Mouse (Mus musculus) heart, embryonic 10.5 days (tissue): Measurements from ENCODE around the gene Spg21. TPM values are rescaled to one million over a fixed set of nuclear protein-coding genes. Genes with fewer than 3 reads are reported as not detected.

ENCODE experiments used
- DNase-seq: peaks from one replicate; pipeline ENCODE4 v3.0.0-alpha.2; 2017; ENCODE audit warnings: low spot score
- H3K27ac ChIP-seq: fragments of 300-500 bp; sonication (generic); 2 replicates; pipeline ENCODE4 v1.5.1; 2016; ENCODE audit warnings: mild to moderate bottlenecking
- H3K27me3 ChIP-seq: fragments of 300-500 bp; sonication (generic); 2 replicates; pipeline ENCODE4 v1.6.1; 2016; ENCODE audit warnings: mild to moderate bottlenecking; ENCODE audit not compliant: poor library complexity, insufficient read depth, severe bottlenecking
- H3K36me3 ChIP-seq: fragments of 300-500 bp; sonication (generic); 2 replicates; pipeline ENCODE4 v1.6.1; 2016; ENCODE audit warnings: mild to moderate bottlenecking, moderate library complexity
- H3K4me1 ChIP-seq: fragments of 300-500 bp; sonication (generic); 2 replicates; pipeline ENCODE4 v1.6.1; 2016; ENCODE audit warnings: mild to moderate bottlenecking
- H3K4me3 ChIP-seq: fragments of 300-500 bp; sonication (generic); 2 replicates; pipeline ENCODE4 v1.5.1; 2016; ENCODE audit warnings: mild to moderate bottlenecking, moderate library complexity
- H3K9me3 ChIP-seq: fragments of 300-500 bp; sonication (generic); 2 replicates; pipeline ENCODE4 v1.6.1; 2016; ENCODE audit warnings: mild to moderate bottlenecking, moderate library complexity
- WGBS: fragments of 180-500 bp; shearing (Covaris S2); methylation state at CpG from one replicate; pipeline ENCODE4 v1.1.7; 2016; 5-methylcytosine and 5-hydroxymethylcytosine counted together
- polyA plus RNA-seq: library from polyadenylated mRNA; unstranded; fragments of >200 nt; fragmentation: Nextera tagmentation; extraction: Ambion mirVana; gene quantifications from 2 replicates; pipeline ENCODE4 v1.2.1, GENCODE M21; 2016

Gene Spg21
- polyA plus RNA-seq, 1 experiment from 2014 or later, result 71.1 TPM

DNA sequence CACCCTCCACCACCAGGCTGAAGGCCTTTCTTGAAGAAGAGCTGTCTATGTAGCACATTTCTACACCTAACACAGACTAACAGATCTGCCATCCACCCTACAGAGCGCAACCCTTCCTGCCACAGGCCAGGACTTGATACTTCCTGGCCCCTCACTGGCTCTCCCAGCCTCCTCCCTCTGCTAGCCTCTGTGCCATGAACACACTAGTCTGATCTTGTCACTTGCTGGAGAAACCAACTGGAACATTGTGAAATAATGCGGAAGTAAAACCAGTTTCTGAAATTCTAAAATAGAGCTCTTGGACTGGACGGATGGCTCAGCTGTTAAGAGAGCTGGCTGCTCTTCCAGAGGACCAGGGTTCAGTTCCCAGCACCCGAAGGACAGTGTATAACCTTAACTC, 32.1 kb downstream of the Spg21 start:
- no peak overlapping the region for H3K27ac ChIP-seq
- no peaks in the 10 kb centered on the region for H3K4me1 ChIP-seq
- no peak for DNase-seq
- H3K4me3 ChIP-seq, result no peak overlapping the region
- no peaks in the 10 kb centered on the region for H3K9me3 ChIP-seq
- WGBS, result 86% methylated on average over 4 of the region's 4 CpGs
- no peaks in the 10 kb centered on the region for H3K27me3 ChIP-seq
- H3K36me3 ChIP-seq, result peaks cover 12% of the 10 kb centered on the region; the same call in 1 of the 2 replicates

DNA sequence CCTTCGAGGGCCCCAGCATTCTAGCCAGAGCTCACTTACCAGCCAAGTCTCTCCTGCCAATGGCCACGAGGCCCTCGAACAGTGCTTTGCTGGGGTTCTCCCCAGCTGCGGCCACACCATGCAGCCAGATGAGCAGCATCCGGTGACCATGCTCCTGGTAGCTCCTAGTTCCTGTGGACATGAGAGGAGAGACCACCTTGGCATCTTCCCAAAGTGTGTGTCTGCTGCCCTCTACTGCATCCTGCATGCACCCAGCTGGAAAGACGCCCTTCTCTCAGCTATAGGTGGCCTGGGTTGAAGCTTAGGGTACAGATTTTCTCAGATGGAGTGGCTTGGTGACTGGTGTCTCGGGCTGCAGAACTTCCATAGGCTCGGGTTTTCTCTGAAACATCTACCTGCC, 41.4 kb downstream of the Spg21 start:
- H3K27me3 ChIP-seq, result peaks cover 8% of the 10 kb centered on the region
- H3K27ac ChIP-seq, result no peak overlapping the region
- no peaks in the 10 kb centered on the region for H3K36me3 ChIP-seq
- no peaks in the 10 kb centered on the region for H3K9me3 ChIP-seq
- H3K4me1 ChIP-seq, result peaks cover 7% of the 10 kb centered on the region; the same call in 1 of the 2 replicates
- peak; percentile 84 for DNase-seq
- WGBS, result 52% methylated on average over 8 of the region's 8 CpGs
- H3K4me3 ChIP-seq, result no peak overlapping the region

DNA sequence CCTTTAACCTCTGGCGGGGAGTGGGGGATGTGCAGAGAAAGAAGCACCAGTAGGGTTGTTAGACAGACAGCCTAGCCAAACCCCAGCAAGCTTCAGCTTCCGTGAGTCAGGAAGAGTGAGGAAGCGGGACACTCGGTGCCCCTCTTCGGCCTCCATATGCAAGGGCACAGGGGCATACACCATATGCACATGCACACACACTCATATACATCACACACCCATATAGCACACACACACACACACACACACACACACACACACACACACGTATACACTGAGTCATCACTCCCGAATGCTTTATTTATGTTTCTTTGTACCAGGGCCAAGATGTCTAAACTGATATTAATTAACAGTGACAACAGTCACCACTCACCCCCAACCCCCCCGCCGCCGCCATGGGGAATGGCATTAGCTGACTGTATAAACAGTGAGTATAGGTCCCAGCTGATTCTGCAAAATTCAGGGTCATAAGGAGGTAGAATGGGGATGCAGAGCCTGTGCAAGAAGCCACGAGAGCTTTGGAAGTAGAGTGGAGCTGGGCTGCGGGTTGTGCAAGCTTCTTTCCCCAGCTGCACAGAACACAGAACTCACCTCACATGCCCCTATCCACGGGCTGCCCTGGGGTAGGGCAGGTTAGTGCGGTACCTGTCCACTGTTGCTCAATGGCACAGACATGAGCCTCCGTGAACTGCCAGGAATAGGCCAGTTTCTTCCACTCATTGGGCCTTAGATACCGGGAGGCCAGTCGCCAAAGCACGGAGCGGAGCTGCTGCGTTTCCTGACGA, 42.2 kb downstream of the Spg21 start:
- Histone ChIP-seq H3K27ac (no peak overlapping the region), H3K36me3 (no peaks in the 10 kb centered on the region), H3K9me3 (no peaks in the 10 kb centered on the region), H3K4me1 (peaks cover 7% of the 10 kb centered on the region; the same call in 1 of the 2 replicates), H3K27me3 (peaks cover 8% of the 10 kb centered on the region), H3K4me3 (no peak overlapping the region)
- WGBS, result 82% methylated on average over 21 of the region's 21 CpGs
- no peak for DNase-seq

DNA sequence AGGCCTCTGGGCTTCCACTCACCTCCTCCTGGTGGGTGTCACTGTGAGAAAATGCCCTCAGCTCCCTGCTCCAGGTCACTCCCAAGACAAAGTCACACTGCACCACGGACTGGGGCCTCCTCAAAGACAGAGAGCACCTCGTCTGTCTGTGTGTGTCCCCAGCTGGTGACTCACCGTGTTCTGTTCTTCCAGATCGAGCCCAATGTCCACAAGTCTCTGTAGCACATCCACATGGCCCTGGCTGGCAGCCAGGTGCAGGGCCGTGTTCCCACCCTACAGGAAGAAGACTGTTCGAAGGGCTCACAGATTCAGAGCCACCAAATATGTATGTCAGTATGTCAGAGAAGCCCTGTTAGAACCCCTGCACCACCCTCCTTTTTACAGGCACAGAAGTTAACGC, 47.7 kb downstream of the Spg21 start:
- Histone ChIP-seq H3K36me3 (no peaks in the 10 kb centered on the region), H3K27ac (no peak overlapping the region), H3K9me3 (no peaks in the 10 kb centered on the region), H3K4me1 (peaks cover 9% of the 10 kb centered on the region), H3K4me3 (no peak overlapping the region), H3K27me3 (peaks cover 11% of the 10 kb centered on the region)
- 55% methylated on average over 7 of the region's 7 CpGs for WGBS
- DNase-seq, result no peak

DNA sequence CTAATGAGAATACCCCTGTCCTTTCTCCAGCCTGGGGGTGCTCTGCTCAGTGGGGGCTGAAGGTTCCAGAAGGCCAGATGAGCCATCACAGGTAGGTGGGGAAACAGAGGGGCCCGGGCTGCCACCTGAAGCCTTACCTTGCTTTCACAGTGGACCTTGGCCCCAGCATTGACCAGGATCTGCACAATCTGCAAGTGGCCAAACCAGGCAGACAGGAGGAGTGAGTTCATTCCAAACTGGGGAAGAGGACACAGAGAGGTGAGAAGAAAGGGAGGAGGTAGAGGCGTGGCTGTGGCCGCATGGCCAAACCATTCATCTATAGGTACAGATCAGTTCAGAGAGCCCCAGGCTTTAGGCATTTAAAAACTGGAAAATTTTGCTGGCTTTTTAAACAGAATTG, 51.8 kb downstream of the Spg21 start:
- no peaks in the 10 kb centered on the region for H3K9me3 ChIP-seq
- H3K36me3 ChIP-seq, result no peaks in the 10 kb centered on the region
- peaks cover 11% of the 10 kb centered on the region; the same call in 1 of the 2 replicates for H3K27me3 ChIP-seq
- no peak for DNase-seq
- peaks cover 12% of the 10 kb centered on the region for H3K4me1 ChIP-seq
- H3K4me3 ChIP-seq, result no peak overlapping the region
- WGBS, result 85% methylated on average over 3 of the region's 3 CpGs
- no peak overlapping the region for H3K27ac ChIP-seq

DNA sequence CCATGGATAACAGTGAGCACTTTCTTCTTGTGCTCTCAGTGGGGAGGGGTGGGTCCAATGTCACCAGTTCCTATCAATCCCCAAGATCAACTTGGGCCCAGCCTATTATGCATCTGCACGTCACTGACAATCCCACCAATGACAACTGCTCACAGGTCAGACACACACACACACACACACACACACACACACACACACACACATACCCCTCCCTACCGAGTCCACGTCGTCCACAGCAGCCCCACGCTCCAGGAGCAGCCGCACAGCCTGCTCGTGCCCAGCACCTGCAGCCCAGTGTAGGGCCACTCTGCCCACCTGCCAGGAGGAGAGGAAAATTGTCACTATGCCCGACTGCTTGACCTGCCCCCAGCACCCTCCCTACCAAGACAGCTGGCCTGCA, 53.7 kb downstream of the Spg21 start:
- H3K36me3 ChIP-seq, result no peaks in the 10 kb centered on the region
- DNase-seq, result no peak
- H3K4me1 ChIP-seq, result peaks cover 6% of the 10 kb centered on the region
- peaks cover 15% of the 10 kb centered on the region; the same call in 1 of the 2 replicates for H3K27me3 ChIP-seq
- no peak overlapping the region for H3K27ac ChIP-seq
- H3K9me3 ChIP-seq, result no peaks in the 10 kb centered on the region
- H3K4me3 ChIP-seq, result no peak overlapping the region
- WGBS, result 78% methylated on average over 8 of the region's 8 CpGs

DNA sequence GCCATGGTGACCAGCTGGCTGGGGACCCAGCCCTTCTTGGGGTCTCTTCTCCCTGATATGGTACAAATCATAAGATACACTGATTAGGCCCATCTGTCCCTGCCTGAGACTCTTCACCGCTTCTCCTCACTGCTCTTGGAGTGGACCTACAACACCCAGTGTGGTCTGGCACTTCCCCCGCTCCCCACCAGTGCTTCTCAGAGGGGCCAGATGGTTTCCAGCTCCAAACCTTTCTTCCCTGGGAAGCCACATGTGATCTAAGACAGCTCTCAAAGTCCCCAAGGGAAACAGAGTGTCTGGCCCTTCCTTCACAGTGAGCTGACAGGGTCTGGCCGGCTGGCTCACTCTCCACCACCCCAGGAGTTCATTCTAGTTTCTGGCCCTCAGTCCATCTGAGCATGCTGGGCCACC, 54.1 kb downstream of the Spg21 start:
- H3K36me3 ChIP-seq, result no peaks in the 10 kb centered on the region
- 47% methylated on average over 3 of the region's 3 CpGs for WGBS
- peaks cover 7% of the 10 kb centered on the region for H3K4me1 ChIP-seq

DNA sequence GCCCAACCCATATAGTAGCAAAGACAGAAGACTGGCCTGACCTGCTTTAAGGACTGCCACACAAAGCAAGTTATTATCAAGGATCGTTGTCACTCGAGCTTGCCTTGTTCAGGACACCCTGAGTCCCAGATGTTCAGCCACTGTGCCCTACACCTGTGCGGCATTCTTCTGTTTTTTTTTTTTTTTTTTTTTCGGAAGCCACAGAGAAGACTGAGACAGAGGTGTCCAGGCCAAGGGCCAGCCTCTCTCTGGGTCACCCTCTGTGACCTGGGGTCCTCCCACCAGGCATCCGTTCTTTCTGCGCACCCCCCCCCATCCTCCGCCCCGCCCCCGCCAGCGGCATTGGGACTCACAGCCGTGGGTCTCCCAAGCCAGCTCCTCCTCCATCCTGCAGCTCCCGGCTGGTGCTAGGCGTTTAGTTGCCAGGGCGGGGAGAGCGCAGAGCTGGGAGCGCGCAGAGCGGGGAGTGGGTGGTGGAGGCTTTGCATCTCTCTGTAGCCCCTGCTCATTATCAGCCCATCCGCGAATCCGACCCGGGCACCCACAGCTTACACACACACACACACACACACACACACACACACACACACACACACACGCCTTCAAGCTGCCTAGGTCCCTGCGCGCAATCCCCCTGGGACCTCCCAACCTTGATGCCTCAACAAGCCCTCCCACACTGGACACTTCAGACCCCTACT, 59.2 kb downstream of the Spg21 start, which contains the start of gene Ankdd1a:
Ankdd1a (minus strand) TSS at position 387 of the 698 bp plus-strand sequence.
- H3K4me1 ChIP-seq, result peaks cover 14% of the 10 kb centered on the region
- no peak within 1 kb of the TSS; the same call in 1 of the 2 replicates for H3K27ac ChIP-seq
- H3K27me3 ChIP-seq, result peaks cover 6% of the 10 kb centered on the region; the same call in 1 of the 2 replicates
- DNase-seq, result no peak
- H3K9me3 ChIP-seq, result no peaks in the 10 kb centered on the region
- peak within 1 kb of the TSS; percentile 48 for H3K4me3 ChIP-seq
- H3K36me3 ChIP-seq, result no peaks in the 10 kb centered on the region
- WGBS, result 9% methylated on average over 25 of the region's 25 CpGs

More for the DNA sequence above, 54.1 kb downstream of the Spg21 start:
- H3K27ac ChIP-seq, result no peak overlapping the region
- H3K4me3 ChIP-seq, result no peak overlapping the region
- H3K27me3 ChIP-seq, result peaks cover 17% of the 10 kb centered on the region; the same call in 1 of the 2 replicates
- H3K9me3 ChIP-seq, result no peaks in the 10 kb centered on the region
- DNase-seq, result no peak

DNA sequence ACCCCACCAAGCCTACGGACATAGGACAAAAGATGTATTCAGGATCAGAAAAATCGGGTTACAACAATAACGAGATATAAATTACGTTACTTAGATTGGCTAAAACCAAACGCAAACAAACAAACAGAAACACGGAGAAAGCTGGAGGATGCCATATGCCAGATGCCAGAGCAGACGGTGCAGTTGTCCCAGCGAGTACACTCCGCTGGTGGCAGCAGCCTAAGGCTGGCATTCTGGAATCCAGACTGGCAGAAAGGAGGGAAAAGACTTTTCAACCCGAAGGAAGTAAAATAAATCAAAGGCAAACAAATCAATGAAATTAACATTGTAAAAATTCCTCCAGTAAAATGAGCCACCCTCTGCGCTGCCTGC, 59.7 kb downstream of the Spg21 start:
- WGBS, result 20% methylated on average over 11 of the region's 11 CpGs
- H3K4me3 ChIP-seq, result peak overlapping the region; percentile 48
- DNase-seq, result no peak

DNA sequence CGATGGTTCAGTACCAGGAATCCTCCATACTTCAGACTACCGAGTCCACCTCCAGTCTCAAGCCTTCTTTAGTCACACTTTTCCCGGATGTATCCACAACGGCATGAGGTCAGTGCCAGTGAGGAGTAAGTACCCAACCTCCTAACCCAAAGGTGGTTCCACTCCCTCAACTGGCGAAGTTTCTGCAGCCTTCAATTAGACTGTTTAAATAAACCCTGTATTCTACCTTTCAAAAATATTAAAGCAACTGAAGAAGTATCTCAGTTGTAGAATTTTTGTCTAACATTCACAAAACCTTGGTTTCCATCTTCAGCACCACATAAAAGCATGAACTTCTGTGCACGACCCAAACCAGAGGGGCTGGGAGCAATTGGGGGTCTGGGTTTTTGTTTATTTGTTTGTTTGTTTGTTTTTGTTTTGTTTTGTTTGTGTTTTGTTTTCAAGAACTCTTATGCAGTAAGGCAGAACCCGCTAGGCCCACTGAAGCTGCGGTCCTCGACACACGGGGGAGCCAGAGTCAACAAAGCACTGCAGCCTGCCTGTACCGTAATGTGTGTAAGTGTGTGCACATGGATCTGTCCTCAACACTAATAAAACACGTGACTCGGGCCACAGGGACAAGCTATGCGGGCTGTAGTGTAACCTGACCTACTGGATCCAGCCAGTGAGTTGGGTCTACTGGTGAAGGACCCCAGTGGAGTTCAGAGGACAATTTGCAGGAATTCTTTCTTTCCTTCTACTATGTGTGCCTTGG, 63.0 kb downstream of the Spg21 start:
- peak; percentile 93 for DNase-seq
- Histone ChIP-seq H3K4me3 (0 out of 2 replicates have a peak overlapping the region, but pooled peaks have one; percentile 25), H3K4me1 (peaks cover 21% of the 10 kb centered on the region), H3K27ac (no peak overlapping the region), H3K27me3 (peaks cover 6% of the 10 kb centered on the region; the same call in 1 of the 2 replicates), H3K36me3 (no peaks in the 10 kb centered on the region), H3K9me3 (no peaks in the 10 kb centered on the region)
- WGBS, result 23% methylated on average over 14 of the region's 14 CpGs

More for the DNA sequence above, 59.7 kb downstream of the Spg21 start:
- Histone ChIP-seq H3K4me1 (peaks cover 14% of the 10 kb centered on the region), H3K36me3 (no peaks in the 10 kb centered on the region), H3K9me3 (no peaks in the 10 kb centered on the region), H3K27ac (no peak overlapping the region; the same call in 1 of the 2 replicates), H3K27me3 (peaks cover 6% of the 10 kb centered on the region; the same call in 1 of the 2 replicates)

DNA sequence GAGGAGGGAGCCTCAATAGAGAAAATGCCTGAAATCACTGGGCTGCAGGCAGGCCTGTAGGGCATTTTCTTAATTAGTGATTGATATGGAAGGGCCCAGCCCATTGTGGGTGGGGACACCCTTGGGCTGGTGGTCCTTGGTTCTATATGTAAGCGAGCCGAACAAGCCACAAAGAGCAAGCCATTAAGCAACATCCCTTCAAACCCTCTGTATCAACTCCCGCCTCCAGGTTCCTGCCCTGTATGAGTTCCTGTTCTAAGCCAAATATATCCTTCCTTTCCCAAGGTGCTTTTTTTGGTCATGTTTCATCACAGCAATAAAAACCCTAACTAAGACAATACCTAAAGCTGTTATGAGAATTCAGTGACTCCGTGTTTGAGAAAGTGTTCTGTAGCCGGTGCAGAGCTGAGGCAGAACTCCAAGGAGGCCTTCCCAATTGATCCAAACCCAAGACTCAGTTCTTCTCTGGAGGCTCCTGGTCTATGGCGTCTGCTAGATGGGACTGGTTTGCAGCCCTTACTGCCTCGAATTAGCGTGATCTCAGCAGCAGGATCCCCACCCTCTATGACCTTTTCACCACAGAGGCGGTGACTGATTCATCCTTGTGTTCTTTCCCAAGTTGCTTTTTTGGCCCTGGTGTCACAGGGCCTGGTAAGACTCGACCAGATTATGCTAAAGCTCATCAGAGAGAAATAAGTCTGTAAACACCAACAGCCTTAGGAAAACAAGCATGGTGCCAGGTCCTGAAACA, 64.9 kb downstream of the Spg21 start:
- H3K36me3 ChIP-seq, result no peaks in the 10 kb centered on the region
- no peak overlapping the region for H3K27ac ChIP-seq
- 82% methylated on average over 10 of the region's 10 CpGs for WGBS
- DNase-seq, result no peak
- H3K9me3 ChIP-seq, result no peaks in the 10 kb centered on the region
- peaks cover 16% of the 10 kb centered on the region for H3K4me1 ChIP-seq
- no peak overlapping the region for H3K4me3 ChIP-seq
- no peaks in the 10 kb centered on the region; the same call in 1 of the 2 replicates for H3K27me3 ChIP-seq

DNA sequence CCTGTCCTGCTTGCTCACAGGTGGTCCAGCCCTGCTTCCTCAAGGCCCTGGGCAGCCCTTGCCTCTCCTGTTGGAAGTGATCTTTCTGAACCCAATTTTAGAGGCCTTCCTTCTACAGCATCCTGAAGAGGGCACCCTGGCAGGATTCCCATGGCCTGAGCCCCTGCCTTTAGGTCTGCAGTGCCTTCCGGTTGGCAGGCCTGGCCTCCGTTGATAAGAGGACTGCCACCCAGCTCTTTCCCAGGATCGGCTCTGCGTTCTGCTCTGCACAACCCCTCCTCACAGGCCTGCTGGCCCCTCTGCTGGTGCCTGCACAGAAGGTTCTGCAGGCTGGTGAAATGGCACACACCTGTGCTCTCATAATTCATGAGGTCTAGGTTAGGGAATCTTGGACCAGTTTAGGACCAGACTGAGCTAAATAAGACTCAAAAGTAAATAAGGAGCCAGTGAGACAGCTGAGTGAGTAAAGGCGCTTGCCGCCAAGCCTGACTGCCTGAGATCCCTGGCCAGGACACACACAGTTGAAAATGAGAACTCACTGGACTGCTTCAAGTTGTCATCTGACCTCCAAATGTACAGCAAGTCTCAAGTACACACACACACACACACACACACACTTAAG, 67.8 kb downstream of the Spg21 start:
- H3K27me3 ChIP-seq, result no peaks in the 10 kb centered on the region
- H3K36me3 ChIP-seq, result no peaks in the 10 kb centered on the region
- peak overlapping the region; percentile 8; the same call in 1 of the 2 replicates for H3K27ac ChIP-seq
- 60% methylated on average over 6 of the region's 6 CpGs for WGBS
- no peak for DNase-seq
- H3K4me3 ChIP-seq, result no peak overlapping the region
- no peaks in the 10 kb centered on the region for H3K9me3 ChIP-seq
- H3K4me1 ChIP-seq, result peaks cover 16% of the 10 kb centered on the region
